Mouse (Mus musculus) splenic B cell, adult 2 months (primary cell): ENCODE measurements around the gene Vmn1r213.

ENCODE experiments used
- DNase-seq: peaks from one replicate; pipeline ENCODE4 v3.0.0-alpha.2; 2011; ENCODE audit warnings: low read depth, low spot score
- H3K27me3 ChIP-seq: 2 replicates; pipeline ENCODE4 v1.6.1; 2012; ENCODE audit warnings: mild to moderate bottlenecking, low read length, moderate library complexity, mixed read lengths; ENCODE audit not compliant: control insufficient read depth, poor library complexity, insufficient read depth, severe bottlenecking
- H3K36me3 ChIP-seq: 2 replicates; pipeline ENCODE4 v1.6.1; 2012; ENCODE audit warnings: mild to moderate bottlenecking, low read length, moderate library complexity, mixed read lengths; ENCODE audit not compliant: control insufficient read depth, poor library complexity, insufficient read depth, severe bottlenecking

The Vmn1r213 gene

DNA sequence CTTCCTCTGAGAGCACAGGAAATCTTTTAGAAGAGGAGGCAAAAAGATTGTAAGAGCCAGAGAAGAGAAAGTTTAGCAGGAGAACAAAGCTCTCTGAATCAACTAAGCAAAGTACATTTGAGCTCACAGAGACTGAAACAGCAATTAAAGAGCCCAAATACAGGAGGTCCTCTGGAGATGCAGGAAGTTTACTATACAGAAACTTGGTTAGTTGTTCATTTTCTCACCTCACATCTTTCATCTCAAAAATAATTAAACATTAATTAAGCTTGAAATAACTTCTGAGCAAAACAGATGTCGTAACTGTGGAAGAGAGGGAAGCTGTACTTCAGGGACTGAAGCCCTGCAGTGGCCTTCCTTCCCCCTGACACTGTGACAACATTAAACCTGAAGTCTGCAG is at the start of gene Vmn1r213:
Gene Vmn1r213 (plus strand): TSS at position 301 of the 400 bp plus-strand sequence.
- DNase-seq: no peak
- H3K27me3 ChIP-seq: no peaks in the 10 kb centered on the region
- no peaks in the 10 kb centered on the region for H3K36me3 ChIP-seq

DNA sequence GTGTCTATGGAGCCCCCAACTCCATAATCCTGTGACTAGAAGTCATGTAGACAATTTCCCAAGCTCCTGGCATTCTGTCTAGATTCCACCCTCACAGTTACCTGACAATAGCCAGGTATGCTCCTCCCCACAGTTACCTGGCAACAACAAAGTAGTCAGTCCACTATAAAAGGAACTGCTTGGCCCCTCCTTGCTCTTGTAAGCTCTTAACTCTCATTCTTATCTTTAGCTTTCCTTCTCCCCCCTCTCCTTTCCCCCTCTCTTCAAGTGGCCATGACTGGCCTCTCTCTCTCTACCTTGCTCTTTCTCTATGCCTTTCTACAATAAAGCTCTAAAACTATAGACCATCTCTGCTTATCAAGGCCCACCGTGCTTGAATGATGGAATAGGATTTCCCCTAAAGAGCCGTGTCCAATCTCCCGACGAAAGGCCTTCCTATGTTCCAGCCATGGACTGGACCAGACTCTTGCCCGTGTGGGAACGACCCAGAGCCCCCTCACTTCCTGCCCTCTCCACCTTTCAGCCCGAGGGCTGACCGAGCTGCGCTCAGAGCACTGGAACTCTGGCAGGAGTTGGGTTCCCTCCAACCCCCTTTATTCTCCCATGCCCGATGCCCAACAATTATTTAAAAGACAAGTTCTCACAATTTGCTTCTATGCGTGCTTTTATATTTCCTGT is 17.1 kb upstream of the Vmn1r213 start:
- no peaks in the 10 kb centered on the region for H3K27me3 ChIP-seq
- no peak for DNase-seq
- no peaks in the 10 kb centered on the region for H3K36me3 ChIP-seq

DNA sequence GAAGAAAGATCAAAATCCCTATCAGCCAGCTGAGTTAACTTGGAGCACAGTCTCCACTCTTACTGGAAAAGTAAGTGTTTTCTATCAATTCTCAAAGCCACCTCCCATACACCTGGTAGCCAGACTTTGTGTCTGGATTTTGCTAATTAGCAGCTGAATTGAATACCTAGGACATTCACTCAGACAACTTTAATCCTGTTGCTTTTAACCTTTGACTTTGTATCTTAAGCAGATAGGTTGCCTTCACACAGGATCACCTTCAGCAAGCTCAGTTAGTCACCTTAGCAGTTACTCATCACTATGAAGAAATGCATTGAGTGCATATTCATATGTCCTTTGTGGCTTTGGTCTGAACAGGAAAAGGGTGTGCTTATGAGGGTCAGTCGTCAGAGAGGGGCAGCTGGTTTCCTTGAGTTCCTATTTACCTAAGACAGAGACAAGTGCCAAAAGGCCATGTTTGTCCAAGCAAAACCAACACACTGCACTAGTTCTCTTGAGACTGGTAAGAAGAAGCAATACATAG is 15.2 kb upstream of the Vmn1r213 start:
- H3K36me3 ChIP-seq: no peaks in the 10 kb centered on the region

GRCm38 (mm10) chr13:22992721-22993120 is 14.7 kb upstream of the Vmn1r213 start:
- H3K36me3 ChIP-seq: no peaks in the 10 kb centered on the region
- DNase-seq: no peak
- H3K27me3 ChIP-seq: no peaks in the 10 kb centered on the region

More for the DNA sequence above, 15.2 kb upstream of the Vmn1r213 start:
- no peak for DNase-seq
- H3K27me3 ChIP-seq: no peaks in the 10 kb centered on the region

DNA sequence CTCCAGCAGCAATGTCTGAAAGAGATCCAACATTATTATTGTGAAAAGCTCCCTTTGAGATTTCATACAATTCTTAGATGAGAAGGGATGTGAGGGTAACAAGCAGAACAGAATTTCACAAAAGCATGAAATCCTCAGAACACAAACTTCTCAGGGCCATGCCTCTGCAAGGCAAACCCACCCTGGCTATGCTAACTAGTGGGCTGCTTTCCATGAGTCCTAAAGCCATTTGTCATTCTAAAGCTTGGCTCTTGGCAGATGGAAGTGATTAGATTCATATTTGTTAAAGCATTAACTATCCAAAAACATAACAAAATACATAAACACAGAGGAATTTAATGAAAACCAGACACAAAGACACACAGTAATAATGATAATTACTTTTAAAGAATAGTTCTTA is 10.7 kb downstream of the Vmn1r213 start:
- Histone ChIP-seq H3K36me3 (no peaks in the 10 kb centered on the region), H3K27me3 (no peaks in the 10 kb centered on the region)
- DNase-seq: no peak

GRCm38 (mm10) chr13:23024812-23025211 is 17.4 kb downstream of the Vmn1r213 start:
- no peaks in the 10 kb centered on the region for H3K36me3 ChIP-seq

GRCm38 (mm10) chr13:23030118-23030517 is 22.7 kb downstream of the Vmn1r213 start, which contains the start of gene Vmn1r214:
Gene Vmn1r214 (plus strand): TSS chr13:23030418.
- Histone ChIP-seq H3K36me3 (no peaks in the 10 kb centered on the region), H3K27me3 (no peaks in the 10 kb centered on the region)
- DNase-seq: no peak

More at GRCm38 (mm10) chr13:23024812-23025211, 17.4 kb downstream of the Vmn1r213 start:
- H3K27me3 ChIP-seq: no peaks in the 10 kb centered on the region
- no peak for DNase-seq

GRCm38 (mm10) chr13:23057778-23058177 is 50.3 kb downstream of the Vmn1r213 start:
- DNase-seq: no peak
- Histone ChIP-seq H3K36me3 (no peaks in the 10 kb centered on the region), H3K27me3 (no peaks in the 10 kb centered on the region)
